Mouse (Mus musculus) thymus, postnatal 4 days (tissue): Measurements from ENCODE around the gene Scfd2.

Source experiments
- DNase-seq: peaks from one replicate; pipeline ENCODE4 v3.0.0; 2021

Gene Scfd2

GRCm38 (mm10) chr5:74531630-74532280, at the start of gene Scfd2:
Scfd2 (minus strand) TSS chr5:74531759.
- DNase-seq = peak; percentile 98

GRCm38 (mm10) chr5:74571767-74572166, 40.2 kb upstream of the Scfd2 start:
- DNase-seq = no peak

GRCm38 (mm10) chr5:74561151-74561550, 29.6 kb upstream of the Scfd2 start:
- DNase-seq = no peak

DNA sequence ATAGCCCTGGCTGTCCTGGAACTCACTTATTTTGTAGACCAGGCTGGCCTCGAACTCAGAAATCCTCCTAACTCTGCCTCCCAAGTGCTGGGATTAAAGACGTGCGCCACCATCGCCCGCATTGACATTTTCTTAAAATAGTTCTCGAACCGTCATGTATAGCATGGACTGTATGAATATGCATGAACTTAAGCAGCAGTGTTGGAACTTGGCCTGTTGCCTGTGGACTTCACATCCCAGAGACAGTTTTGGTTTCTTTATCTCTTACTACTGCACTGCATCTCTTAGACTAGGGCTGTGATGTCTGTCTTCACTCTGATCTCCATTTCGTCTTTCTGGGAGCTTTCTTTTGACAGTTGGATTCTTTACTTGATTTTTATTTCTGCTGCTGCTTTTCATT, 18.0 kb upstream of the Scfd2 start:
- no peak for DNase-seq

- no peak for DNase-seq
Measured at GRCm38 (mm10) chr5:74545606-74546005, 14.0 kb upstream of the Scfd2 start.

DNA sequence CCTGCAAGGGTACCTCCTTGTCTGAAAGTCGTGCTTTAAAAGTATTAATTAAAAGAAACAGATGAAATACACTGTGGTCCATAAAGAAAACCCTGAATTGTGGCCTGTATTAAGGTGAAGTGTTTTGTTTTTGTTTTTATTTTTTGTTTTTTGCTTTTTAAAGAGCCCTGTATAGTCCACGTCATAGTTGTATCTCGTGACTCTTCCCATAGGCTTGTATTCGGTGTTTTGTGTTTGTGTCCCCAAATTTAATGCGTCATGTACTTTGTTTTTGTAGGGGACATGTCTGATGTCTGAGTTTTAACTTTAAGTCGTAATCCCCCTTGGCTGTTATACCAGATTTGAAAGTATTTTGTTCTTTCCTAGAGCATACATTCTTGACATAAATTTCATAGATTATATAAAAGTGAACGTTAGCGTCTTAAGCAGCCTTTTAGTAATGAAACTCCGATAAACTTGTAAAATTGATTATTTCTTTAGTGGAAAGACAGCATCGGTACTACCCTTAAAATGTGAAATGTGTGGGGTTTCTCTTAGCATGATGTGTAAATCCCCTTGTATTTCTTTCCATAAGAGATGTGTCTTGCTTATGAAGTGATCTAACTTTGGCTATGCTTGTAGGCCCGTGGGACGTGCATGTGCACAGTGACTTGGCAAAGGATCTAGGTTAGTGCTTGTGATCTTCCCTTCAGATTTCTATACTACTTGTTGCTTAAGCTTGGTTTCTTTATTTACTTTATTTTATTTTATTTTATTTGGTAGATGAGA, 4.8 kb upstream of the Scfd2 start:
- no peak for DNase-seq

- peak; percentile 97 for DNase-seq
Measured at GRCm38 (mm10) chr5:74535240-74536021, 3.9 kb upstream of the Scfd2 start, which contains the start of gene Fip1l1. Fip1l1 (plus strand) TSS chr5:74535449.

- DNase-seq = no peak
Measured at GRCm38 (mm10) chr5:74530785-74531184, 774 bp downstream of the Scfd2 start.

GRCm38 (mm10) chr5:74527025-74527424, 4.5 kb downstream of the Scfd2 start:
- DNase-seq = no peak

DNA sequence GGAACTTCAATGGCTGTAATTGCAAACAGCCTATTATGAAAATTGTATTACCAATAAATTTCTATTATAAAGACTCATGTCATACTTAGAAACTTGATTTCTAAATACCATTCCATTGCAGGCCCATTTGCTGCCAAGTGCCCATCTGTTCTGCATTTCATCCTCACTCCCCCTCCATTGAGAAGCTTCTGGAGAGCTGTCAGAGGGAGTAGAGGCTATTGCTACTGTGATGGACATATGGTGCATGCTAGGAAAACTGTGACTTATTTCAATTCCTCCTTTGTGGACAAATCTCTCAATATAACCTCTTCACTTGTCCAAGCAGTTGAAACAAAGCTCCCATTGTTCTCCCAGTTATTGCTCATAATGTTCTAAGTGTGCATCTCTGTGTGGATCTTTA, 19.9 kb downstream of the Scfd2 start:
- DNase-seq = no peak

DNA sequence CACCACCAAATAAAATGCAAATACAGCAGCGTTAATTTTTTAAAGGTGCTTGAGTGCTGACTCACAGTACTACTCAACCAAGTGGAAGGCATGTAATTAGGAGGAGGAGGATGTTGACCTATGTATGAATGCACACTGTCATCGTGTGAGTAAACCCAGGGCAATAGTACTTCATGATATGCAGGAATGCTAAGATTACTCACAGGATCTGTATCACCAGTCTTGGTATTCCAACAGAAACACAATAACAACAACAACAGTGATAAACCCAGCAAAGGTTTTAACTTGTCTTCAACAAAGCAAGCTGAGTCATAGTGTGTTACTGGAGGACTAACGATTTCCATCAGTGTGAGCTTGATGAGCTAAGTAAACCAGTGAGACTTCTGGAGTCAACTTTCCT, 38.9 kb downstream of the Scfd2 start:
- DNase-seq = no peak

DNA sequence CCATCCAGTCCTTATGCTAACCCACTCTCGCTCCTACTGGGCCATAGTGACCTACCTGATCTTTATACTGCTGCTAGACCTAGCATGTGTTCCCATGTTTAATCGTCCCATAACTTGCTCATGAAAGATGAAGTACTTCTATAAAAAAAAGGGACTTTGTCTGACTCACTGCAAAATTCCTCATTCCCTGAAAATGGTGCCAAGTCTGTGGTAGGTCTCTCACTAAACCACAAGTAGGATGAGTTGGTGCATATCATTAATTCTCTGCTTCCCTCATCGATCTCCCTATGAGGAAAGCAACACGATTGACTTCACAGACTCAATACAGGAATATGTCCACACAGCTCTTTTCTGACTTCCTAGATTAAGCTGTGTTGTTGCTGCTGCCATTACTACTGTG, 46.9 kb downstream of the Scfd2 start:
- no peak for DNase-seq

DNA sequence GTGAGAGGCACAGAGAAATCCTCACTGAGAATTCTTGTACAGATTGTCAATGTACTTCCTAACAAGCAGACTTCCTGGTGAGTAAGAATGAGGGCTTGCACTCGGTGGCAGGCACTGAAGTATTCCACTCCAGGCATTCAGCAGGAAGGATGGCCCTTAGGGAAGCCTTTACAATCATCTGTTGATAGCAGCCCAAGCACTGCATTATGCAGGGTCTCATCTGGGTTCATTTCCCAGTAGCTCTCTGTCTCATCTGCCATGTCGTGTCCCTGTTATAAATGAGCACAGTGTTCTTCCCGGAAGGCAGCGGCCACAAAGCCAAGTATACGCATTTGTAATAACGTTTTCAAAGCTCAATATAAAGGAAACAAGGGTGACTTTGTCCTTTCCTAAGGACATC, 48.9 kb downstream of the Scfd2 start:
- DNase-seq = no peak

- DNase-seq = no peak
Measured at GRCm38 (mm10) chr5:74482034-74482433, 49.5 kb downstream of the Scfd2 start.

DNA sequence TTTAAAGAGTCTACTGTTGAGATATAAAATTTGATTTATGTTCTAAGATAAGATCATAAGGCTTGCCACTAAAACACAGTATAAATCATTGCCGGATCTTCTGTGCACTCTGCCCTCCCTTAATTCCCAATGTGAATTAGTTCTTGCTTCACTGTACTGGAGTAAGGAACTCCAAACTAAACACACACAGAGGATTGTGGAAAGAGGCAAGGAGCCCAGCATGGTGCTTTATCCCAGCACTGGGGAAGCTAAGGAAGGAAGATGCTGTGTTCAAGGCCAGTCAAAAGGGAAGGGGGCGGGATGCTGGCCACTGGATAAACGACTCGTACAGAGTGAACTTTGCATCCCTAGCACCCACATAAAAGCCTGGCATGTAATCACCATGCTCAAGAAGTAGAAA, 51.1 kb downstream of the Scfd2 start:
- DNase-seq = no peak

DNA sequence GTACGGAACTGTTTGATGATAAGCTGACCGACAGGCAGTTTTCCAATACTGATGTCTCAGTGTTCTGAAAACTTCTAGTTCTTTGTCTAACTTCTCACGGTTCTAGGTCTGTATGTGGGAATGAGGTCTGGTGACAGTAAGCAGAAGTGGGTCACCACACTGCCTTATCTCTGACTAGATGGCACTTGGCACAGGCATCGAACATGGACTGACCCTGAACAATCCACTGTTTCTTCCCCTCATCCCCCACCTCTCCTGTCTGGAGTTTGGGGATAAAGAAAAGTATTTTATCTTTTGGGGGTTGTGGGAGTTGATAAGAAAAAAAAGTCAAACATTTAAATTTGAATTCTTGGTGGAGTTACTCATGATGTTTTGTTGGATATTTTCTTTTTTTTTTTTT, 51.6 kb downstream of the Scfd2 start:
- DNase-seq = no peak

DNA sequence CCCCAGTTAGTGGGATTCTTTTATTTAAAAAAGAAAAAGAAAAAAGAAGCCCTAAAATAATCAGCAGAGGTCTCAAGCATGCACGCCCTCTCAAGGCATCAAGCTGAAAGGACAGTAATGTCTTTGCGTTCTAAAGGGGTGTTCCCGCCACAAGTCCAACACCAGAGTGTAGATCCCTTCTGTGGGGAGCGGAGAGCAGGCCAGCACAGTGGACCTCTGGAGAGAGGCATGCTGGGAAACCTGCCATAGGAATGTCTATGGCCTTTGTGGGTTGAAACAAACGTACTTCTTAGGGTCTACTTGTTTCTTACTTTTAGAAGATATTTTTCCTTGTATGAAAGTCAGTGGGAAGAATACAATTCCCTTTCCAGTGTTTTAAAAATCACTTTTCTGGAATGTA, 52.4 kb downstream of the Scfd2 start:
- DNase-seq = no peak

DNA sequence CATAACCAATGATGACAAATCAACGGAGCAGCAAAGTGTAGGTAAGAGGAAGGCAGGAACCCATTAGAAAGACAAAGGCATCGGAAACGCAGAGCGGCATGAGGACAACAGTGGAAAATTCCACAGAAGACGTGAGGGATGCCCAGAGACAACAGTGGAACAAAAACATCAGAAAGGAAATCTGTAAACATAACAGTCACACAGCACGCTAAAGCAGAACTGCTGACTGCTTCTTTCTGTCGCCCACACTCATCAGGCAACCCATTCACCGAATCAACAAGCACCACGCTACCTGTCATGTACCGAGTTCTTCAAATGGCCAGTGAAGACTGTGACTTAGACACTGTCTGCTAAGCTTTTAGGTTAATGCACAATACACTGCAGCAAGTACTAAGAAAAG, 55.0 kb downstream of the Scfd2 start:
- DNase-seq = no peak

GRCm38 (mm10) chr5:74473117-74473516, 58.4 kb downstream of the Scfd2 start:
- DNase-seq = no peak

DNA sequence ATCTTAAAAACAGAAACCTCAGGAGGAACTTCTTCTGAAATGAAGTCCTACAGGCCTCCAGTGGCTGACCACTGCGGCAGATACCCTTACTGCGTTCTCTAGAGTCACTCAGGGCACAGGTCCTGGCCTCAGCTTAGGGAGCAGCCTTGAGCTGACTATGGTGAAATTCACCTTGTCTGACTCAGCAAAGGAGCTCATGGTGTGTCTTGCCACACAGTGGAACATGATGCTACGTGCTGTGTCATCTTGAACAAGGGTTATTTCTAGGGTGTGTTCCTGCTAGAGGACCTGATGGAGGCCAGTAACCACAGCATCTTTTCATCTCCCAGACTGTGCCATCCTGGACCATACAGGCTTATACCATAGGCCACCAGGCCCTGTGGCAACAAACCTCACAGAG, 60.7 kb downstream of the Scfd2 start:
- DNase-seq = no peak

GRCm38 (mm10) chr5:74469620-74470019, 61.9 kb downstream of the Scfd2 start:
- no peak for DNase-seq

DNA sequence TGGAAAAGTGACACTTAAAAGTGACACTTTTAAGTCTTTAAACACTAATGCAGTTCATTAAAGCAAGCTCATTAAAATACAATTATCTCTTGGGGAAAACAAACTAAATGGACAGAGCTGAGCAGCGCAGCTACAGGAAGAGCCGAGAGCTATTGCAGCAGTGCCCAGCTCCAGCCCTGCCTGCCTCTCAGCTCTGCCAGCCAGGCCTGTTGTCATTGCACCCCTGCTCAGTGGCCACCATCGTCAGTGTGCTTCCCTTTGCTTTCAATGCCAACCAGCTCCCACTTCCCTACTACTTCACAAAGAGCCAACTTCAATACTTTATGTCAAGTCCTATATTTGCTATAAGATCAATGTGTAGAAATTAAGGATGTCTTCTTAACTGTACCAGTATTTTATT, 63.8 kb downstream of the Scfd2 start:
- DNase-seq = no peak

DNA sequence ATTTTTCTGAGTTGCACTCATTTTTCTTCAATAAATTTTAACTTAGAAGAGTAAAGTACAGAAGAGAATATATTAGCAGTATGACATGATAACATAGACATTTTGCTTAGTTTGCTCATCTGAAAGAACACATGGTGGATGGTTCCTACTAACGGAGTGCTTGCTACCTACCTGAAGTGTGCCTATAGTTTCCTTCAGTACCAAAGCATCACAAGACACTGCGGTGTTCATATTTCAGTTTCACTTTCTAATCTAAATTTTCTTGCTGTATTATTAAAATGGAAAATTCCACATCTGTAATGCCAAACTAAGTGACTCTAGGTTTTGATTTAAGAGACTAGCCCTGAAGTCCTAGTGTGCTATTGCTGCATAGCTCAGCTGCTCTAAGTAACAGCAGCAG, 74.8 kb downstream of the Scfd2 start:
- no peak for DNase-seq
